Mouse (Mus musculus): ENCODE measurements around the gene Olfr1263. TPM values are rescaled to one million over a fixed set of nuclear protein-coding genes. Genes with fewer than 3 reads are reported as not detected.

Olfr1263 gene
- polyA plus RNA-seq (2015; fragmentation: Nextera tagmentation; extraction: Ambion mirVana) = not detected in 2 replicates

DNA sequence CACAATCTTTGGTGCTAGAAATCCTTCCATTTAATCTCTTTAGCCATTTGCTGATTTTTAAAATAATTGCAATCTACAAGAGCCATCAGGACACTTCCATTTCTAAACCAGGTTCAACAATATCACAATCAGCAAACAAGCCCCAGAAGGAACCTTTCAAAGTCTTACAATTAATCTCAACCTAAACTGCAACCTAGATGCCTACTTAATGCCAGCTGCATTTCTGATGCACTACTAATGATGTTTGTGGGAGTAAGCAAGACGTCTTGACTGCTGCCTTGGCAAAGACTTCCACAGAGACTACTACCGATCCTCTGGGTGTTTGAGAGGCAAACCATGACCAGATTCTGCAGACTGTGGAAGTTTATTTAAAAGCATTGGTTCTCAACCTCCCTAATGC is at the start of gene Olfr1263:
Gene Olfr1263 (plus strand): TSS at position 301 of the 400 bp plus-strand sequence.
- no peak for ATAC-seq (replicated peaks)
- H3K27ac ChIP-seq (replicated peaks) = no peak within 1 kb of the TSS
- no peak within 1 kb of the TSS for H3K9ac ChIP-seq (replicated peaks)
- no peak within 1 kb of the TSS for H3K4me3 ChIP-seq
- H3K36me3 ChIP-seq = no peaks in the 10 kb centered on the region
- H3K9me3 ChIP-seq = no peaks in the 10 kb centered on the region
- no peaks in the 10 kb centered on the region for H3K4me1 ChIP-seq
- H3K4me2 ChIP-seq (replicated peaks) = no peak within 1 kb of the TSS
- 85% methylated on average over 2 of the region's 2 CpGs for WGBS
- no peaks in the 10 kb centered on the region for H3K27me3 ChIP-seq

DNA sequence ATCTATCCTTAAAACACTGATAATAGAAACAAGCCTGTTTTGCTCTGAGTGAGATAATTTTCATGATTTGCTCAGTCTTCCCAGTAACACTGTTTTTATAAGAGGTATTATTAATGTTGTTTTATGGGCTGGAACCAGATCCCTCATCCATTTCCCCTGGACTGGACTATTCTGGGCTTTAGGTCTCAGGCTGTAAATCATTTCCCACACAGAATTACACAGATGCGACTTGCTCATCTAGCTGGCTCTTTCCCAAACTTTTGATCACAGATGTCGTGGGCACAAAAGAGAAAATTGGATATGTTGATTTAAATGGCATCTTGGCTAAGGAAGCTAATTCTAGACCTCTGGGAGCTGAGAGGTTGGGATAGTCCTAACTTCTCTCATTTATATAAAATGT is 37.7 kb upstream of the Olfr1263 start, which contains the start of gene Olfr1260:
Gene Olfr1260 (plus strand): TSS at position 157 of the 400 bp plus-strand sequence.
- H3K4me1 ChIP-seq = no peaks in the 10 kb centered on the region
- H3K9ac ChIP-seq (replicated peaks) = no peak within 1 kb of the TSS
- ATAC-seq (replicated peaks) = no peak
- H3K4me2 ChIP-seq (replicated peaks) = no peak within 1 kb of the TSS
- H3K36me3 ChIP-seq = no peaks in the 10 kb centered on the region
- WGBS = 61% methylated on average over 2 of the region's 2 CpGs
- H3K27me3 ChIP-seq = no peaks in the 10 kb centered on the region
- no peak within 1 kb of the TSS for H3K4me3 ChIP-seq
- no peaks in the 10 kb centered on the region for H3K9me3 ChIP-seq
- H3K27ac ChIP-seq (replicated peaks) = no peak within 1 kb of the TSS

GRCm38 (mm10) chr2:89977709-89978108 is 34.2 kb upstream of the Olfr1263 start:
- Histone ChIP-seq H3K27ac (replicated peaks) (no peak overlapping the region), H3K27me3 (no peaks in the 10 kb centered on the region), H3K4me1 (no peaks in the 10 kb centered on the region), H3K9ac (replicated peaks) (no peak overlapping the region), H3K9me3 (no peaks in the 10 kb centered on the region), H3K4me2 (replicated peaks) (no peak overlapping the region), H3K36me3 (no peaks in the 10 kb centered on the region), H3K4me3 (no peak overlapping the region)
- 88% methylated on average over 2 of the region's 2 CpGs for WGBS
- no peak for ATAC-seq (replicated peaks)

DNA sequence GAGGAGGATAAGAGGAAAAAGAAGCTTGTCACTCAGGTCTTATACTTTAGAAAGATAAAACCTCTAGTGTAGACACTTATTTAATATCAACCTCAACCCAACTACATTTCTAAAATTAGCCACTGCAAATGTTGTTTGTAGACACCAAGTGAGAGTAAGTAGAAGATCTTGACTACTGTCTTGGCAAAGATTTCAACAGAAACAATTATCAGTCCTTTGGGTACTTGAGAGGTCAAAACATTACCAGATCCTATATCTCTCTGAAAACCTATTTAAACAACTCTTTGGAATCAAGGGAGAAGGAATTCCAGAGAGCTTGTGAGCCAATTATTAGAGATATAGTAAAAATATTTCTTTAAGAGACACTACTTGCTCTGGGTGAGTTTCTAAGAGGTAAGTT is 21.0 kb upstream of the Olfr1263 start, which contains the start of gene Olfr1261:
Gene Olfr1261 (plus strand): TSS at position 301 of the 400 bp plus-strand sequence.
- Histone ChIP-seq H3K4me1 (no peaks in the 10 kb centered on the region), H3K27ac (replicated peaks) (no peak within 1 kb of the TSS), H3K27me3 (no peaks in the 10 kb centered on the region), H3K9ac (replicated peaks) (no peak within 1 kb of the TSS), H3K4me2 (replicated peaks) (no peak within 1 kb of the TSS), H3K36me3 (no peaks in the 10 kb centered on the region), H3K4me3 (no peak within 1 kb of the TSS), H3K9me3 (no peaks in the 10 kb centered on the region)
- no peak for ATAC-seq (replicated peaks)

DNA sequence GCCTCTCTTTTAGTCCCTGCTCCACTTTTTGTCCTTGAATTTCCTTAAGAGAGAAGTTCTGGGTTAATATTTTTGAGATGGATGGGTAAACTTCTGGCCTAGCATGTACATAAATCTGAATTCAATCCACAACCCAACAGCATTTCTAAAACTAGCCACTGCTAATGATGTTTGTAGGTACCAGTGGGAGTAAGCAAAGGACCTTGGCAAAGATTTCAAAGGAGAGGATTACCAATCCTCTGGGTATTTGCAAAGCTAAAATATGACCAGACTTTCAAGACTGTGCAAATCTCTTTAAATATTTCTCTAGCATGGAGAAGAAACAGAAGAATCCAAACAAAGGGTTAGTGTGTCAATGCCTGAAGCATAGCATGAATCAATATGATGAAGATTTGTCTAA is 12.1 kb upstream of the Olfr1263 start, which contains the start of gene Olfr1262:
Gene Olfr1262 (plus strand): TSS at position 301 of the 400 bp plus-strand sequence.
- no peaks in the 10 kb centered on the region for H3K4me1 ChIP-seq
- no peak for ATAC-seq (replicated peaks)
- H3K27ac ChIP-seq (replicated peaks) = no peak within 1 kb of the TSS
- H3K4me3 ChIP-seq = no peak within 1 kb of the TSS
- no peaks in the 10 kb centered on the region for H3K36me3 ChIP-seq
- H3K9ac ChIP-seq (replicated peaks) = no peak within 1 kb of the TSS
- H3K4me2 ChIP-seq (replicated peaks) = no peak within 1 kb of the TSS
- H3K27me3 ChIP-seq = no peaks in the 10 kb centered on the region
- H3K9me3 ChIP-seq = no peaks in the 10 kb centered on the region

- no peaks in the 10 kb centered on the region for H3K9me3 ChIP-seq
- H3K4me2 ChIP-seq (replicated peaks) = no peak within 1 kb of the TSS
- no peaks in the 10 kb centered on the region for H3K4me1 ChIP-seq
- no peak within 1 kb of the TSS for H3K4me3 ChIP-seq
- 80% methylated on average over 2 of the region's 2 CpGs for WGBS
- no peak for ATAC-seq (replicated peaks)
- H3K27ac ChIP-seq (replicated peaks) = no peak within 1 kb of the TSS
- H3K36me3 ChIP-seq = no peaks in the 10 kb centered on the region
- no peak within 1 kb of the TSS for H3K9ac ChIP-seq (replicated peaks)
- H3K27me3 ChIP-seq = no peaks in the 10 kb centered on the region
These were observed 13.5 kb downstream of the Olfr1263 start, which contains the start of gene Olfr1264 for GRCm38 (mm10) chr2:90025477-90025876. Olfr1264 (minus strand) TSS chr2:90025577.

GRCm38 (mm10) chr2:90035037-90035436 is 23.1 kb downstream of the Olfr1263 start, which contains the start of gene Olfr1265:
Olfr1265 (plus strand) TSS chr2:90035337.
- Histone ChIP-seq H3K36me3 (no peaks in the 10 kb centered on the region), H3K4me3 (no peak within 1 kb of the TSS), H3K27ac (replicated peaks) (no peak within 1 kb of the TSS), H3K9me3 (no peaks in the 10 kb centered on the region), H3K27me3 (no peaks in the 10 kb centered on the region), H3K4me2 (replicated peaks) (no peak within 1 kb of the TSS), H3K4me1 (no peaks in the 10 kb centered on the region), H3K9ac (replicated peaks) (no peak within 1 kb of the TSS)
- ATAC-seq (replicated peaks) = no peak

GRCm38 (mm10) chr2:90063494-90063893 is 51.6 kb downstream of the Olfr1263 start, which contains the start of gene Olfr140:
Olfr140 (minus strand) TSS chr2:90063594.
- Histone ChIP-seq H3K36me3 (no peaks in the 10 kb centered on the region), H3K27ac (replicated peaks) (no peak within 1 kb of the TSS), H3K4me2 (replicated peaks) (no peak within 1 kb of the TSS), H3K4me3 (no peak within 1 kb of the TSS), H3K27me3 (no peaks in the 10 kb centered on the region), H3K9me3 (no peaks in the 10 kb centered on the region), H3K9ac (replicated peaks) (no peak within 1 kb of the TSS), H3K4me1 (no peaks in the 10 kb centered on the region)
- no peak for ATAC-seq (replicated peaks)

Other genes starting within 250 kb of the Olfr1263 start
- not detected in 2 replicates for gene Olfr1254, start 218.5 kb upstream of the Olfr1263 start, polyA plus RNA-seq (2015; fragmentation: Nextera tagmentation; extraction: Ambion mirVana)
- not detected in 2 replicates for gene Olfr1255, start 200.1 kb upstream of the Olfr1263 start, polyA plus RNA-seq (2015; fragmentation: Nextera tagmentation; extraction: Ambion mirVana)
- not detected in 2 replicates for gene Olfr1256, start 170.6 kb upstream of the Olfr1263 start, polyA plus RNA-seq (2015; fragmentation: Nextera tagmentation; extraction: Ambion mirVana)
- gene Olfr48, start 163.9 kb upstream of the Olfr1263 start, polyA plus RNA-seq (2015; fragmentation: Nextera tagmentation; extraction: Ambion mirVana) = not detected in 2 replicates
- gene Olfr1257, start 133.7 kb upstream of the Olfr1263 start, polyA plus RNA-seq (2015; fragmentation: Nextera tagmentation; extraction: Ambion mirVana) = not detected in 2 replicates
- gene Olfr1258, start 84.8 kb upstream of the Olfr1263 start, polyA plus RNA-seq (2015; fragmentation: Nextera tagmentation; extraction: Ambion mirVana) = not detected in 2 replicates
- not detected in 2 replicates for gene Olfr1259, start 63.5 kb upstream of the Olfr1263 start, polyA plus RNA-seq (2015; fragmentation: Nextera tagmentation; extraction: Ambion mirVana)
- not detected in 2 replicates for gene Olfr1260, start 37.8 kb upstream of the Olfr1263 start, polyA plus RNA-seq (2015; fragmentation: Nextera tagmentation; extraction: Ambion mirVana)
- gene Olfr1261, start 20.9 kb upstream of the Olfr1263 start, polyA plus RNA-seq (2015; fragmentation: Nextera tagmentation; extraction: Ambion mirVana) = not detected in 2 replicates
- not detected in 2 replicates for gene Olfr1262, start 12.0 kb upstream of the Olfr1263 start, polyA plus RNA-seq (2015; fragmentation: Nextera tagmentation; extraction: Ambion mirVana)
- not detected in 2 replicates for gene Olfr1264, start 13.4 kb downstream of the Olfr1263 start, polyA plus RNA-seq (2015; fragmentation: Nextera tagmentation; extraction: Ambion mirVana)
- gene Olfr1265, start 23.2 kb downstream of the Olfr1263 start, polyA plus RNA-seq (2015; fragmentation: Nextera tagmentation; extraction: Ambion mirVana) = not detected in 2 replicates
- not detected in 2 replicates for gene Olfr140, start 51.5 kb downstream of the Olfr1263 start, polyA plus RNA-seq (2015; fragmentation: Nextera tagmentation; extraction: Ambion mirVana)
- not detected in 2 replicates for gene Olfr1269, start 109.3 kb downstream of the Olfr1263 start, polyA plus RNA-seq (2015; fragmentation: Nextera tagmentation; extraction: Ambion mirVana)
- gene Olfr32, start 130.2 kb downstream of the Olfr1263 start, polyA plus RNA-seq (2015; fragmentation: Nextera tagmentation; extraction: Ambion mirVana) = 0.05 TPM in 1 of 2 replicates, not detected in the other
- 0.04 TPM in 1 of 2 replicates, not detected in the other for gene Olfr1270, start 141.0 kb downstream of the Olfr1263 start, polyA plus RNA-seq (2015; fragmentation: Nextera tagmentation; extraction: Ambion mirVana)
- not detected in 2 replicates for gene Olfr1506, start 212.4 kb downstream of the Olfr1263 start, polyA plus RNA-seq (2015; fragmentation: Nextera tagmentation; extraction: Ambion mirVana)
- not detected in 2 replicates for gene Olfr142, start 245.5 kb downstream of the Olfr1263 start, polyA plus RNA-seq (2015; fragmentation: Nextera tagmentation; extraction: Ambion mirVana)